Mouse (Mus musculus): ENCODE measurements around the gene Olfr341. TPM values are rescaled to one million over a fixed set of nuclear protein-coding genes. Genes with fewer than 3 reads are reported as not detected.

Olfr341 gene
- polyA plus RNA-seq (2016; fragmentation: Nextera tagmentation; extraction: Ambion mirVana), result not detected in 2 replicates

- H3K9me3 ChIP-seq, result peaks cover 11% of the 10 kb centered on the region; the same call in 1 of the 2 replicates
- H3K4me1 ChIP-seq, result no peaks in the 10 kb centered on the region
- ATAC-seq (ENCODE audit: insufficient number of reproducible peaks, insufficient read depth, low FRiP score, low TSS enrichment), result no peak
These were observed at the start of gene Olfr341 for GRCm38 (mm10) chr2:36482368-36482767. Olfr341 (minus strand) TSS chr2:36482468.

GRCm38 (mm10) chr2:36524698-36525097, 42.4 kb upstream of the Olfr341 start, which contains the start of gene Olfr342:
Olfr342 (plus strand) TSS chr2:36524998.
- H3K9me3 ChIP-seq, result 0 out of 2 replicates have a peak, but pooled peaks cover 15% of the 10 kb centered on the region
- WGBS, result 76% methylated on average over 3 of the region's 3 CpGs
- H3K36me3 ChIP-seq, result no peaks in the 10 kb centered on the region
- H3K27me3 ChIP-seq, result no peaks in the 10 kb centered on the region
- H3K4me3 ChIP-seq, result no peak within 1 kb of the TSS
- no peaks in the 10 kb centered on the region for H3K4me1 ChIP-seq
- H3K4me2 ChIP-seq (replicated peaks), result no peak within 1 kb of the TSS
- ATAC-seq (ENCODE audit: insufficient number of reproducible peaks, insufficient read depth, low FRiP score, low TSS enrichment), result no peak
- H3K9ac ChIP-seq, result no peak within 1 kb of the TSS
- no peak within 1 kb of the TSS for H3K27ac ChIP-seq

More at GRCm38 (mm10) chr2:36482368-36482767, at the start of gene Olfr341:
- no peak within 1 kb of the TSS for H3K9ac ChIP-seq
- no peak within 1 kb of the TSS for H3K27ac ChIP-seq
- H3K36me3 ChIP-seq, result no peaks in the 10 kb centered on the region
- no peak within 1 kb of the TSS for H3K4me3 ChIP-seq
- H3K4me2 ChIP-seq (replicated peaks), result no peak within 1 kb of the TSS
- H3K27me3 ChIP-seq, result no peaks in the 10 kb centered on the region

GRCm38 (mm10) chr2:36473634-36474033, 8.6 kb downstream of the Olfr341 start:
- Histone ChIP-seq H3K36me3 (no peaks in the 10 kb centered on the region), H3K27ac (no peak overlapping the region), H3K27me3 (no peaks in the 10 kb centered on the region), H3K4me2 (replicated peaks) (no peak overlapping the region), H3K4me3 (no peak overlapping the region), H3K9ac (no peak overlapping the region), H3K4me1 (no peaks in the 10 kb centered on the region), H3K9me3 (peaks cover 15% of the 10 kb centered on the region; the same call in 1 of the 2 replicates)
- no peak for ATAC-seq (ENCODE audit: insufficient number of reproducible peaks, insufficient read depth, low FRiP score, low TSS enrichment)

- Histone ChIP-seq H3K9ac (no peak within 1 kb of the TSS), H3K27ac (no peak within 1 kb of the TSS), H3K4me1 (no peaks in the 10 kb centered on the region), H3K4me2 (replicated peaks) (no peak within 1 kb of the TSS), H3K9me3 (no peaks in the 10 kb centered on the region), H3K36me3 (no peaks in the 10 kb centered on the region), H3K4me3 (no peak within 1 kb of the TSS), H3K27me3 (no peaks in the 10 kb centered on the region)
- no peak for ATAC-seq (ENCODE audit: insufficient number of reproducible peaks, insufficient read depth, low FRiP score, low TSS enrichment)
- WGBS, result 57% methylated on average over 1 of the region's 1 CpGs
These were observed 30.0 kb downstream of the Olfr341 start, which contains the start of gene Olfr340 for GRCm38 (mm10) chr2:36452287-36452686. Olfr340 (plus strand) TSS chr2:36452587.

Other genes starting within 250 kb of the Olfr341 start
- gene Olfr338, start 108.9 kb downstream of the Olfr341 start, polyA plus RNA-seq (2016; fragmentation: Nextera tagmentation; extraction: Ambion mirVana), result not detected in 2 replicates
- gene Olfr339, start 63.5 kb downstream of the Olfr341 start, polyA plus RNA-seq (2016; fragmentation: Nextera tagmentation; extraction: Ambion mirVana), result not detected in 2 replicates
- gene Olfr340, start 29.9 kb downstream of the Olfr341 start, polyA plus RNA-seq (2016; fragmentation: Nextera tagmentation; extraction: Ambion mirVana), result not detected in 2 replicates
- gene Olfr342, start 42.5 kb upstream of the Olfr341 start, polyA plus RNA-seq (2016; fragmentation: Nextera tagmentation; extraction: Ambion mirVana), result not detected in 2 replicates
- not detected in 2 replicates for gene Olfr344, start 84.2 kb upstream of the Olfr341 start, polyA plus RNA-seq (2016; fragmentation: Nextera tagmentation; extraction: Ambion mirVana)
- gene Olfr345, start 157.6 kb upstream of the Olfr341 start, polyA plus RNA-seq (2016; fragmentation: Nextera tagmentation; extraction: Ambion mirVana), result not detected in 2 replicates
- not detected in 2 replicates for gene Olfr346, start 203.3 kb upstream of the Olfr341 start, polyA plus RNA-seq (2016; fragmentation: Nextera tagmentation; extraction: Ambion mirVana)
- gene Olfr347, start 249.4 kb upstream of the Olfr341 start, polyA plus RNA-seq (2016; fragmentation: Nextera tagmentation; extraction: Ambion mirVana), result not detected in 2 replicates